Mouse (Mus musculus) neural tube, embryonic 11.5 days (tissue): ENCODE data around the gene Lurap1. TPM values are rescaled to one million over a fixed set of nuclear protein-coding genes. Genes with fewer than 3 reads are reported as not detected.

Source experiments
- ATAC-seq: fragments of 200-750 bp; cut with Nextera tagmentation; 2 replicates; pipeline ENCODE4 v1.8.0; 2017; ENCODE audit warnings: moderate number of reproducible peaks, mild to moderate bottlenecking, moderate TSS enrichment, moderate library complexity; ENCODE audit not compliant: insufficient read depth, low FRiP score, low TSS enrichment
- DNase-seq: peaks from one replicate; pipeline ENCODE4 v3.0.0-alpha.2; 2015; ENCODE audit warnings: low spot score
- H3K27ac ChIP-seq: fragments of 300-500 bp; sonication (generic); 2 replicates; pipeline ENCODE4 v1.5.1; 2014; ENCODE audit warnings: low read depth, mild to moderate bottlenecking, low read length
- H3K27me3 ChIP-seq: fragments of 300-500 bp; sonication (generic); 2 replicates; pipeline ENCODE4 v1.6.1; 2014; ENCODE audit warnings: mild to moderate bottlenecking, low read length, mixed read lengths; ENCODE audit not compliant: control insufficient read depth, insufficient read depth
- H3K36me3 ChIP-seq: fragments of 300-500 bp; sonication (generic); 2 replicates; pipeline ENCODE4 v1.6.1; 2014; ENCODE audit warnings: mild to moderate bottlenecking, low read length, moderate library complexity, mixed read lengths; ENCODE audit not compliant: control insufficient read depth, insufficient read depth
- H3K4me1 ChIP-seq: fragments of 300-500 bp; sonication (generic); 2 replicates; pipeline ENCODE4 v1.6.1; 2014; ENCODE audit warnings: low read length, mixed read lengths; ENCODE audit not compliant: control insufficient read depth, insufficient read depth
- H3K4me2 ChIP-seq: fragments of 300-500 bp; sonication (generic); 2 replicates; pipeline ENCODE4 v1.6.1; 2014; ENCODE audit warnings: low read depth, mild to moderate bottlenecking, moderate library complexity
- H3K4me3 ChIP-seq: fragments of 300-500 bp; sonication (generic); 2 replicates; pipeline ENCODE4 v1.5.1; 2014; ENCODE audit warnings: low read depth, low read length
- H3K9ac ChIP-seq: fragments of 300-500 bp; sonication (generic); 2 replicates; pipeline ENCODE4 v1.6.1; 2014; ENCODE audit warnings: mild to moderate bottlenecking, low read length
- H3K9me3 ChIP-seq: fragments of 300-500 bp; sonication (generic); 2 replicates; pipeline ENCODE4 v1.6.1; 2016; ENCODE audit warnings: low read length; ENCODE audit not compliant: control insufficient read depth
- WGBS: fragments of 180-500 bp; shearing (Covaris S2); extraction: QIAGEN DNeasy Blood & Tissue Kit; methylation state at CpG from one replicate; pipeline ENCODE4 v1.1.7; 2014; 5-methylcytosine and 5-hydroxymethylcytosine counted together
- polyA plus RNA-seq: library from polyadenylated mRNA; unstranded; fragments of >200 nt; fragmentation: Nextera tagmentation; extraction: Ambion mirVana; gene quantifications from 2 replicates; pipeline ENCODE4 v1.2.1, GENCODE M21; 2014

Gene Lurap1
- polyA plus RNA-seq = 1.4 and 1.5 TPM in 2 replicates

GRCm38 (mm10) chr4:116151238-116151637 is at the start of gene Lurap1:
Gene Lurap1 (minus strand): TSS chr4:116151338.
- no peak for ATAC-seq

GRCm38 (mm10) chr4:116198422-116198821 is 47.3 kb upstream of the Lurap1 start:
- Histone ChIP-seq H3K4me3 (no peak overlapping the region), H3K27me3 (no peaks in the 10 kb centered on the region), H3K9me3 (no peaks in the 10 kb centered on the region), H3K9ac (no peak overlapping the region), H3K4me2 (no peak overlapping the region), H3K4me1 (no peaks in the 10 kb centered on the region), H3K27ac (no peak overlapping the region), H3K36me3 (no peaks in the 10 kb centered on the region)
- 92% methylated on average over 2 of the region's 2 CpGs for WGBS
- DNase-seq = no peak
- ATAC-seq = no peak

More at GRCm38 (mm10) chr4:116151238-116151637, at the start of gene Lurap1:
- Histone ChIP-seq H3K9ac (peak within 1 kb of the TSS; percentile 85), H3K27me3 (no peaks in the 10 kb centered on the region), H3K27ac (peak within 1 kb of the TSS; percentile 80), H3K36me3 (peaks cover 12% of the 10 kb centered on the region), H3K4me3 (peak within 1 kb of the TSS; percentile 56), H3K9me3 (no peaks in the 10 kb centered on the region), H3K4me2 (peak within 1 kb of the TSS; percentile 76), H3K4me1 (peaks cover 7% of the 10 kb centered on the region)
- 76% methylated on average over 6 of the region's 6 CpGs for WGBS
- DNase-seq = no peak

DNA sequence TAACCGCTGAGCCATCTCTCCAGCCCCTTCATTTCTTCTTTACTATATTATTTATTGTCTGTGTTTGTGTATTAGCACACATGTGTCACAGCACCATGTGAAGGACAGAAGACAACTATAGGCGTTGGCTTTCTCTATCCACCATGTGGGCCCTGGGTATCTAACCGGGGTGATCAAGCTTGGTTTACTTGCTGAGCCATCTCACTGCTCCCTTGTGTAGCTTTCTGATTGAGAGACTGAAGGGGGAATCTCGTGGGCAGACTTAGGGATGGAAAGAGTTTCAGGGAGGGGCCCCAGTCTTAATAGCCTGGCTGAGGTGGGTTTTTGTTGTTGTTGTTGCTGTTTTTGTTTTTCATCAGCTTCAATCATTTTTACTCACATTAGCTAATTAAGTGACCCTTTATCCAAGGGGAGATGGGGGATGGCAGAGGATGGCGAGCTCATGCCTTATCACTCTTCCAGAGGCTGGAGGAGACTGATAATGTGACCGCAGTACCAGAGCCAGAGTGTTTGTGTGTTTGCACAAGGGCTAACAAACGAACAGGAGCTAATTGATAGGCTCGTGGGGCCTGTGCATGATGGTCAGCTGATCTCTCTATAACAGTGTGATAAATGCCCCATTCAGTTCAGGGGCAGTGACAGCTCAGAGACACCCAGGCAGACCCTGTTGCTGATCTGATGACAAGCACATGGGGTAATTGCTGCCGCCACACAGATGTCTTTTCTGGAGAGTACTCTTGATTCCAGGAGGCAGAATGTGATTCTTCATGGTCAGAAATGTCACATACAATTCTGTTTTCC is 42.6 kb upstream of the Lurap1 start:
- Histone ChIP-seq H3K4me1 (no peaks in the 10 kb centered on the region), H3K27ac (no peak overlapping the region), H3K27me3 (no peaks in the 10 kb centered on the region), H3K36me3 (no peaks in the 10 kb centered on the region), H3K4me3 (no peak overlapping the region), H3K9me3 (no peaks in the 10 kb centered on the region), H3K9ac (no peak overlapping the region), H3K4me2 (no peak overlapping the region)
- no peak for DNase-seq
- no peak for ATAC-seq
- WGBS = 78% methylated on average over 9 of the region's 9 CpGs

GRCm38 (mm10) chr4:116192286-116192835 is 41.2 kb upstream of the Lurap1 start:
- H3K9ac ChIP-seq = no peak overlapping the region
- DNase-seq = no peak
- no peak for ATAC-seq
- H3K4me3 ChIP-seq = no peak overlapping the region
- no peak overlapping the region for H3K4me2 ChIP-seq
- no peaks in the 10 kb centered on the region for H3K4me1 ChIP-seq
- no peak overlapping the region for H3K27ac ChIP-seq
- H3K27me3 ChIP-seq = no peaks in the 10 kb centered on the region
- no peaks in the 10 kb centered on the region for H3K36me3 ChIP-seq
- WGBS = 45% methylated on average over 4 of the region's 4 CpGs
- no peaks in the 10 kb centered on the region for H3K9me3 ChIP-seq

GRCm38 (mm10) chr4:116185083-116185482 is 33.9 kb upstream of the Lurap1 start:
- no peaks in the 10 kb centered on the region for H3K4me1 ChIP-seq
- H3K36me3 ChIP-seq = no peaks in the 10 kb centered on the region
- H3K27ac ChIP-seq = no peak overlapping the region
- H3K9ac ChIP-seq = no peak overlapping the region
- no peak overlapping the region for H3K4me2 ChIP-seq
- no peaks in the 10 kb centered on the region for H3K27me3 ChIP-seq
- no peaks in the 10 kb centered on the region for H3K9me3 ChIP-seq
- ATAC-seq (no peak), DNase-seq (no peak)
- no peak overlapping the region for H3K4me3 ChIP-seq
- 90% methylated on average over 4 of the region's 4 CpGs for WGBS

- Histone ChIP-seq H3K27ac (no peak overlapping the region), H3K9ac (no peak overlapping the region), H3K9me3 (no peaks in the 10 kb centered on the region), H3K36me3 (no peaks in the 10 kb centered on the region), H3K4me3 (no peak overlapping the region), H3K27me3 (no peaks in the 10 kb centered on the region), H3K4me1 (no peaks in the 10 kb centered on the region), H3K4me2 (0 out of 2 replicates have a peak overlapping the region, but pooled peaks have one; percentile 7)
- peak; percentile 33 for DNase-seq
- WGBS = 9% methylated on average over 12 of the region's 12 CpGs
- no peak for ATAC-seq
Measured at GRCm38 (mm10) chr4:116182745-116183144, 31.6 kb upstream of the Lurap1 start.

- no peaks in the 10 kb centered on the region for H3K9me3 ChIP-seq
- no peaks in the 10 kb centered on the region for H3K27me3 ChIP-seq
- 48% methylated on average over 3 of the region's 3 CpGs for WGBS
- H3K4me3 ChIP-seq = no peak overlapping the region
- H3K4me2 ChIP-seq = no peak overlapping the region
- H3K27ac ChIP-seq = no peak overlapping the region
- no peaks in the 10 kb centered on the region for H3K4me1 ChIP-seq
- ATAC-seq (no peak), DNase-seq (peak; percentile 6)
- H3K9ac ChIP-seq = no peak overlapping the region
- no peaks in the 10 kb centered on the region for H3K36me3 ChIP-seq
Measured at GRCm38 (mm10) chr4:116182079-116182478, 30.9 kb upstream of the Lurap1 start.

GRCm38 (mm10) chr4:116177140-116177539 is 26.0 kb upstream of the Lurap1 start:
- no peak for ATAC-seq
- Histone ChIP-seq H3K36me3 (no peaks in the 10 kb centered on the region), H3K4me1 (no peaks in the 10 kb centered on the region), H3K9me3 (no peaks in the 10 kb centered on the region), H3K4me2 (no peak overlapping the region), H3K9ac (no peak overlapping the region), H3K27me3 (no peaks in the 10 kb centered on the region), H3K27ac (no peak overlapping the region), H3K4me3 (no peak overlapping the region)
- 45% methylated on average over 5 of the region's 5 CpGs for WGBS
- DNase-seq = no peak

GRCm38 (mm10) chr4:116176543-116176988 is 25.4 kb upstream of the Lurap1 start:
- no peak overlapping the region for H3K4me2 ChIP-seq
- H3K4me3 ChIP-seq = no peak overlapping the region
- H3K9me3 ChIP-seq = no peaks in the 10 kb centered on the region
- H3K27me3 ChIP-seq = no peaks in the 10 kb centered on the region
- H3K27ac ChIP-seq = no peak overlapping the region
- WGBS = 36% methylated on average over 10 of the region's 10 CpGs
- ATAC-seq (no peak), DNase-seq (no peak)
- H3K4me1 ChIP-seq = no peaks in the 10 kb centered on the region
- H3K9ac ChIP-seq = no peak overlapping the region
- no peaks in the 10 kb centered on the region for H3K36me3 ChIP-seq
